Mouse (Mus musculus) liver, embryonic 14.5 days (tissue): Measurements from ENCODE around the gene Atxn1.

ENCODE experiments used
- CTCF ChIP-seq: IDR thresholded peaks from 2 replicates; pipeline ENCODE4 v1.5.1; 2016; ENCODE audit warnings: antibody characterized with exemption, low read depth, control low read depth
- EP300 ChIP-seq: IDR thresholded peaks from 2 replicates; pipeline ENCODE4 v1.6.1; 2016; ENCODE audit warnings: antibody characterized with exemption, low read depth

- TF ChIP-seq CTCF, result no peak
- TF ChIP-seq EP300, result no peak
Measured at GRCm38 (mm10) chr13:45625740-45626139, 339.1 kb downstream of the Atxn1 start.
